Mouse (Mus musculus): ENCODE measurements around the gene Ms4a6c. TPM values are rescaled to one million over a fixed set of nuclear protein-coding genes. Genes with fewer than 3 reads are reported as not detected.
"Not testable (repeated sequence)": the region's sequence is repeated elsewhere in the genome, so short reads cannot be mapped to it uniquely, and the experiment has no call there.

Ms4a6c gene
- polyA plus RNA-seq, 1 experiment: 3.0 TPM

DNA sequence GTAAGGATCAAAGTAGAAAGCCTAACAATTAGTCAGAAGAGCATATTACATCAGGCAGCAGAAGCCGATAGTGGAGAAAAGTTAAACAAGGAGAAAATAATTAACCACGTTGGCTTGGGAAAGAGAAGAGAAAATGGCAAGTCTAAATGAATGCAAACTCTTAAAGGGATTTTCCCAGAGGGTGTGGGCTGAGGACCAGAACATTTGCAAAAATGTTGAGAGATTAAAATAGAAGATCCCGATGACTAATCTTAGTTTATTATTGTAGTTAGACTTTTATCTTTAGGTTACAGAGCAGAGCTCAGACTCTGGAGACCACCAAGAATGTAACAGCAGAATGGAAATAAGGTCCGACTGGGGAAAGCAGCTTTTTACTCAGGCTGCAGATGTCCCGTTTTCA, 2.7 kb upstream of the Ms4a6c start:
- TF ChIP-seq CTCF (conservative IDR thresholded peaks at IDR 0.05; ENCODE audit: insufficient read depth, insufficient read length, low read depth, low read length): no peak
- no peak for TF ChIP-seq POLR2A (IDR thresholded peaks at IDR 0.05; ENCODE audit: low read depth, low read length)
- WGBS: 54% methylated on average over 5 of the region's 5 CpGs
- H3K36me3 ChIP-seq (ENCODE audit: control insufficient read depth, insufficient read depth, low read length): no peaks in the 10 kb centered on the region
- no peaks in the 10 kb centered on the region; the same call in 1 of the 2 replicates for H3K27me3 ChIP-seq (replicated peaks; ENCODE audit: control insufficient read depth, insufficient read depth, low read length)
- DNase-seq: no peak
- H3K4me3 ChIP-seq (ENCODE audit: insufficient read depth, low read depth, low read length): no peak overlapping the region
- no peaks in the 10 kb centered on the region for H3K4me1 ChIP-seq (ENCODE audit: control insufficient read depth, insufficient read depth, low read length)
- no peak overlapping the region for H3K27ac ChIP-seq (ENCODE audit: insufficient read depth, low read depth, low read length)

GRCm38 (mm10) chr19:11468361-11468760, 805 bp upstream of the Ms4a6c start:
- H3K4me3 ChIP-seq (ENCODE audit: insufficient read depth, low read depth, low read length); H3K36me3 ChIP-seq (ENCODE audit: control insufficient read depth, insufficient read depth, low read length); H3K27ac ChIP-seq (ENCODE audit: insufficient read depth, low read depth, low read length); H3K27me3 ChIP-seq (replicated peaks; ENCODE audit: control insufficient read depth, insufficient read depth, low read length); DNase-seq; H3K4me1 ChIP-seq (ENCODE audit: control insufficient read depth, insufficient read depth, low read length): not testable (repeated sequence)
- WGBS: 44% methylated on average over 1 of the region's 1 CpGs

GRCm38 (mm10) chr19:11479714-11480113, 10.5 kb downstream of the Ms4a6c start:
- no peaks in the 10 kb centered on the region for H3K4me1 ChIP-seq (ENCODE audit: control insufficient read depth, insufficient read depth, low read length)
- no peaks in the 10 kb centered on the region for H3K36me3 ChIP-seq (ENCODE audit: control insufficient read depth, insufficient read depth, low read length)
- no peaks in the 10 kb centered on the region for H3K27me3 ChIP-seq (replicated peaks; ENCODE audit: control insufficient read depth, insufficient read depth, low read length)
- WGBS: 81% methylated on average over 2 of the region's 2 CpGs
- DNase-seq: no peak
- no peak for TF ChIP-seq CTCF (conservative IDR thresholded peaks at IDR 0.05; ENCODE audit: insufficient read depth, insufficient read length, low read depth, low read length)
- TF ChIP-seq POLR2A (IDR thresholded peaks at IDR 0.05; ENCODE audit: low read depth, low read length): no peak
- H3K4me3 ChIP-seq (ENCODE audit: insufficient read depth, low read depth, low read length): no peak overlapping the region
- no peak overlapping the region for H3K27ac ChIP-seq (ENCODE audit: insufficient read depth, low read depth, low read length)

DNA sequence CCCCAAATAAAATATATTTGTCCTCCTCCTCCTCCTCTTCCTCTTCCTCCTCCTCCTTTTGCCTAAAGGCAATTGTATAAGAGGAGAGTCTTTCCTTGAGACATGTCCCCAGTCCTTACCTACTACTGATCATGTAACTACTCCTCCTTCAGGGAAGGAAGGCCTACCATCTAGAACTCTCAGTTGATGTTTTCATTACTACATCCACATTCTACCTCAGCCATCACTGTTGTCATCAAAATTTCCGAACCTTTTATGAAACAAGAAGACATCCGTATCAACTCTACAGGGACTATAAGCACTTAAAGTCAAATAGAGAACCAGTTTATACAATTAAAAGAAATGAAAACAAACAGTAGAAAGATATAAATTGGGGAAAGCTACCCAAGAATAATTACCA, 13.5 kb downstream of the Ms4a6c start:
- Histone ChIP-seq H3K4me1 (ENCODE audit: control insufficient read depth, insufficient read depth, low read length) (no peaks in the 10 kb centered on the region), H3K27ac (ENCODE audit: insufficient read depth, low read depth, low read length) (no peak overlapping the region)
- 84% methylated on average over 2 of the region's 2 CpGs for WGBS

DNA sequence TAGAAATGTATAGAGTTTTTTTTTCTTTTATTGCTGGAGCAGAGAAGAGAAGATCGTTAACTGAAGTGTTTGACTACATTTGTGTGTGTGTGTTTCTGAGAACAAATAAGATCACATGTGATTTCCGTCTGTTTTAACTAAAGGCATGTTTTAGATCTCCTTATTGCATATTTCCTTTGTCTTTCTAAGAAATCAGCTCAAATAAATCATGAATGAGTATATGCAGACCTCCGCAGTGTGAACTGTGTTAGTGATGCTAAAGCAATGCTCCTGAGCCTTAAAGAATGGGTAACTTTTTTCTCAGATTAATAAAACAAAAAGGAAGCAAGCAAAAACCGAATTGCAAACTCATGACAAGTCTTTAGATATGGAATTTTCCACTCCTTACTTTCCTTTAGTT, 14.8 kb downstream of the Ms4a6c start:
- Histone ChIP-seq H3K4me1 (ENCODE audit: control insufficient read depth, insufficient read depth, low read length) (no peaks in the 10 kb centered on the region), H3K4me3 (ENCODE audit: insufficient read depth, low read depth, low read length) (no peak overlapping the region), H3K27me3 (replicated peaks; ENCODE audit: control insufficient read depth, insufficient read depth, low read length) (no peaks in the 10 kb centered on the region), H3K27ac (ENCODE audit: insufficient read depth, low read depth, low read length) (no peak overlapping the region), H3K36me3 (ENCODE audit: control insufficient read depth, insufficient read depth, low read length) (no peaks in the 10 kb centered on the region)
- TF ChIP-seq POLR2A (IDR thresholded peaks at IDR 0.05; ENCODE audit: low read depth, low read length): no peak
- no peak for TF ChIP-seq CTCF (conservative IDR thresholded peaks at IDR 0.05; ENCODE audit: insufficient read depth, insufficient read length, low read depth, low read length)
- 69% methylated on average over 4 of the region's 4 CpGs for WGBS
- no peak for DNase-seq

More for the DNA sequence above, 13.5 kb downstream of the Ms4a6c start:
- no peak overlapping the region for H3K4me3 ChIP-seq (ENCODE audit: insufficient read depth, low read depth, low read length)
- TF ChIP-seq CTCF (conservative IDR thresholded peaks at IDR 0.05; ENCODE audit: insufficient read depth, insufficient read length, low read depth, low read length): no peak
- no peak for TF ChIP-seq POLR2A (IDR thresholded peaks at IDR 0.05; ENCODE audit: low read depth, low read length)
- no peaks in the 10 kb centered on the region for H3K27me3 ChIP-seq (replicated peaks; ENCODE audit: control insufficient read depth, insufficient read depth, low read length)
- no peak for DNase-seq
- H3K36me3 ChIP-seq (ENCODE audit: control insufficient read depth, insufficient read depth, low read length): no peaks in the 10 kb centered on the region

GRCm38 (mm10) chr19:11484388-11484787, 15.2 kb downstream of the Ms4a6c start:
- 73% methylated on average over 3 of the region's 3 CpGs for WGBS
- H3K4me3 ChIP-seq (ENCODE audit: insufficient read depth, low read depth, low read length): no peak overlapping the region
- TF ChIP-seq POLR2A (IDR thresholded peaks at IDR 0.05; ENCODE audit: low read depth, low read length): no peak
- TF ChIP-seq CTCF (conservative IDR thresholded peaks at IDR 0.05; ENCODE audit: insufficient read depth, insufficient read length, low read depth, low read length): no peak

DNA sequence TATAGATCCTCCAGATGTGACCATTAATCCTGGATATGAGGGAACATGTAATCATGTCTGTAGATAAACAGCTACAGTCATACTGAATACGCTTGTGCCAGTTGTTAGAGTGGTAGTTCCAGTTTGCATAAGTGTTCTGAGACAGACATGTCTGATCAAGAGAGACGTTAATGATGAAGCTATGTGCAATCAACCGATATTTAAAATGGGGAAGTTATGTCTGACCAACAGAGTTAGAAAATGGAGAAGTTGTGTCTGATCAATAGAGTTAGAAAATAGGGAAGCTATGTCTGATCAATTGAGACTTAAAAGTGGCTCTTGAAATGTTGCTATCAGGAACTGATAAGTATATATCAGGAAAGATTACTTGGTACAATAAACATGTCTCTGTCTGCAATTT, 16.1 kb downstream of the Ms4a6c start:
- no peak for DNase-seq
- H3K4me1 ChIP-seq (ENCODE audit: control insufficient read depth, insufficient read depth, low read length): no peaks in the 10 kb centered on the region
- no peaks in the 10 kb centered on the region for H3K36me3 ChIP-seq (ENCODE audit: control insufficient read depth, insufficient read depth, low read length)
- TF ChIP-seq CTCF (conservative IDR thresholded peaks at IDR 0.05; ENCODE audit: insufficient read depth, insufficient read length, low read depth, low read length) (no peak), POLR2A (IDR thresholded peaks at IDR 0.05; ENCODE audit: low read depth, low read length) (no peak)
- H3K4me3 ChIP-seq (ENCODE audit: insufficient read depth, low read depth, low read length): no peak overlapping the region
- no peaks in the 10 kb centered on the region for H3K27me3 ChIP-seq (replicated peaks; ENCODE audit: control insufficient read depth, insufficient read depth, low read length)
- WGBS: 83% methylated on average over 3 of the region's 3 CpGs
- H3K27ac ChIP-seq (ENCODE audit: insufficient read depth, low read depth, low read length): no peak overlapping the region

More at GRCm38 (mm10) chr19:11484388-11484787, 15.2 kb downstream of the Ms4a6c start:
- Histone ChIP-seq H3K4me1 (ENCODE audit: control insufficient read depth, insufficient read depth, low read length) (no peaks in the 10 kb centered on the region), H3K36me3 (ENCODE audit: control insufficient read depth, insufficient read depth, low read length) (no peaks in the 10 kb centered on the region), H3K27ac (ENCODE audit: insufficient read depth, low read depth, low read length) (no peak overlapping the region), H3K27me3 (replicated peaks; ENCODE audit: control insufficient read depth, insufficient read depth, low read length) (no peaks in the 10 kb centered on the region)
- DNase-seq: no peak

- H3K27ac ChIP-seq (ENCODE audit: insufficient read depth, low read depth, low read length): no peak within 1 kb of the TSS
- TF ChIP-seq CTCF (conservative IDR thresholded peaks at IDR 0.05; ENCODE audit: insufficient read depth, insufficient read length, low read depth, low read length): no peak
- TF ChIP-seq POLR2A (IDR thresholded peaks at IDR 0.05; ENCODE audit: low read depth, low read length): no peak
- 65% methylated on average over 2 of the region's 2 CpGs for WGBS
- no peak within 1 kb of the TSS for H3K4me3 ChIP-seq (ENCODE audit: insufficient read depth, low read depth, low read length)
- no peaks in the 10 kb centered on the region for H3K27me3 ChIP-seq (replicated peaks; ENCODE audit: control insufficient read depth, insufficient read depth, low read length)
- no peaks in the 10 kb centered on the region for H3K36me3 ChIP-seq (ENCODE audit: control insufficient read depth, insufficient read depth, low read length)
- no peak for DNase-seq
- H3K4me1 ChIP-seq (ENCODE audit: control insufficient read depth, insufficient read depth, low read length): no peaks in the 10 kb centered on the region
These were observed 16.6 kb downstream of the Ms4a6c start, which contains the start of gene Gm8369 for GRCm38 (mm10) chr19:11485746-11486145. Gm8369 (plus strand) TSS chr19:11485938.
